Mouse (Mus musculus): ENCODE data around the gene Prkacb. TPM values are rescaled to one million over a fixed set of nuclear protein-coding genes. Genes with fewer than 3 reads are reported as not detected.
A peak's percentile ranks its signal among the peaks of the same experiment; 100 is the strongest.

Prkacb gene
- total RNA-seq, 2 experiments from 2014 or later, result 93.2 to 107 TPM

DNA sequence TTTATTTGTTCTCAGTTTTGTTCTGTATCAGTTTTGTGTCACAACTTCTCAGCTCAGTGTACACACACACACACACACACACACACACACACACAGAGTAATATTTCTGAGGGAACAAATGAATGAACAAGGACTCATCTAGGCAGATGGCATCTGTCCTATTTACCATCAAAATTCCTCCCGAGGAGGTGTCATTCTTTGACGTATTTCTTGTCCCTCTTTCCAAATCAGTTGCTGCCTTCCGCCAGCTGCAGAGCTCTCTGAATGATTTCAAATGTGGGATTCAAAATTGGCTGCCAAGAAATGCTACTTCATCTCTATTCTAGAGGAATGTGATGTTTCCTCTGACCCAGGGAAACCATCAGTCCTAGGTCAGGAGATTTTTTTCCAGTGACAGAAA, 89.8 kb downstream of the Prkacb start:
- DNase-seq, result no peak

DNA sequence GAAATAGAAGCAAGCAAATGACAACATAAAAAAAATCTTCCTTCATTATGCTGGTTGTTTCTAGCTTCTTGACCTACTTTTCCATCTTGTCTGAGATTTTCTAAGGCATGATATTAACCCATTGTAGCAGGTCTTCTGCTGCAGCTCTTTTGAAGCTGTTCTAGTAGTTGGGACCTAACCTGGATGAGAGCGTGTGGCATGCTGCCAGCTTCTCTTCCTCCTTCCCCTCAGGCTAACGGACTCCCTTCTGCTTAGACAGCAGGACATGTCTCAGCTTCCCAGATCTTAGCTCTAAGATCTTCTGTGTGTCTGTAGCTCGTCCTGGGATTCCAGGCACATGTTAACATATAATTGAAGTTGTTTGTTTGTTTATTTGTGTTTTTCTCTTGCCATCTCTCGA, 93.1 kb downstream of the Prkacb start:
- no peak for DNase-seq

DNA sequence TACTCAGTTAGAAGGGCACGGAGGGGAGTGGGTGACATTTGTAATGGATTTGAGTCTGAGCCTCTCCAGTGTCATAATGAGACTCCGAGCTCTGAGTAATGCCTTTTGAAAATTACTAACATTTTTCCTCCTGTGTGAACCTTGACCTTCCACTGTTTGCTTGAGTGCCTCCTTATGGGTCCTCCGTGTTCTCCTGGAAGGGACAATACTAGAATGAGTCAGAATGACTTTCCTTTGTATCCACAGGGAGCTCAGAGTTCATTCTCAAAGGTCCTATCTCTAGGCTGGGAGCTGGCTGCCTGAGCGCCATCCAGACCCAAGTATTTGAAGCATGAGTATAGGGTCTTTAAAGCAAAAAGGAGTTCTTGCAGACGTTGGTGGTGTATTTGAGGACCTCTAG, 94.5 kb downstream of the Prkacb start:
- no peak for DNase-seq

GRCm38 (mm10) chr3:146712305-146712704, 100.5 kb downstream of the Prkacb start:
- no peak for DNase-seq

- no peak for DNase-seq
Measured at GRCm38 (mm10) chr3:146711559-146711958, 101.2 kb downstream of the Prkacb start.

GRCm38 (mm10) chr3:146711084-146711483, 101.7 kb downstream of the Prkacb start:
- DNase-seq, result no peak

DNA sequence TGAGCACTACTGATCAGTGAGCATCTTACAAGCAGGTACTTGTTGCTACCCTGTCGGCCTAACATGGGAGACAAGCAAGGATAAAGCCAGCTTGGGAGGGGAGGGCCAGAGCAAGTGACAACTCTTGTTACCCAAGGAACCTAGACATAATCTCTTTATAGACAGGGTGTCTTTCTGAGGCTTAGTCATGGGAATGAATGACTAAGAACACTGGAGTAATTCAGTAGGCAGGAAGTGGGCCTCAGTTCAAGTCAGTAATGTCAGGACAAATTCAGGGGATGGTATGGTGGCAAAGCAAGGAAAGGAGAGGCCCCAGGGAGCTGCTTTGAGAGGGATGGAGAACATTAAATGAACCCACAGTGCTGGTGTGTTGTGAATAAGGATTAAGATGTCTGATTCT, 103.7 kb downstream of the Prkacb start:
- DNase-seq, result no peak

DNA sequence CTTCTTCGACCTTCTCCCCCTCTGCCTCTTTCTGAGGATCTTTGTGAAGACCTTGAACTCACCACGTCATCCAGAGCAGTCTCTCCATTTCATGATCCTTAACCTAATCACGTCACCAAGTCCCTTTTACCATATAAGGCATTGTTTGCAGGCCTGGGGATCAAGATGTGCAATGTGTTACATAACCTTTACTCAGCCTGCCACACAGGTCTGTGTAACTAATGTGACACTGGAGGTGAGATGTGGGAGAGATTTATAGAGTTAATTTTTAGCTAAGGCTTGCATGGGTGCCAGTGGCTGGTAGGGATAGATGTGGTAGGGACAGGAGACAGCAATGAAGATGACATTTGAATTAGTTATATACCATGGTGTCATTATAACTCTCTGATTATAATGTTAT, 104.4 kb downstream of the Prkacb start:
- DNase-seq, result no peak

DNA sequence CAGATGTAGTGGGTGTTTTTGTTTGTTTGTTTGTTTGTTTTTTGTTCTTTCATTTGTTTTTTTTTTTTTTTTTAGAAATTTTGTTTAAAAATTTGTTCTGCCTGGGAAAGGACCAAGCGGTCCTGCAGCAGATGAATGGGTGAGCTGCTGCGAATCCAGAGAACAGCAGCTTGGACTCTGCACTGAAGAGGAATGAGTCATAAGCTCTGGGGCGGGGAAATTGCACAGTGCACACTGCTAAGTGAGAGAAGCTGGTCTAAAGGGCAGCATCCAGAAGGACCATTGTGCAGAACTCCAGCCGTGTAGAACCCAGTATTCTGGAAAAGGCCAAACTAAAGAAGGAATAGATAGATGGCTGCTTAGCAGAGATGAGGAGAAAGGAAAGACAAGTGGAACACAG, 108.7 kb downstream of the Prkacb start:
- DNase-seq, result no peak

GRCm38 (mm10) chr3:146700051-146700450, 112.7 kb downstream of the Prkacb start:
- no peak for DNase-seq

DNA sequence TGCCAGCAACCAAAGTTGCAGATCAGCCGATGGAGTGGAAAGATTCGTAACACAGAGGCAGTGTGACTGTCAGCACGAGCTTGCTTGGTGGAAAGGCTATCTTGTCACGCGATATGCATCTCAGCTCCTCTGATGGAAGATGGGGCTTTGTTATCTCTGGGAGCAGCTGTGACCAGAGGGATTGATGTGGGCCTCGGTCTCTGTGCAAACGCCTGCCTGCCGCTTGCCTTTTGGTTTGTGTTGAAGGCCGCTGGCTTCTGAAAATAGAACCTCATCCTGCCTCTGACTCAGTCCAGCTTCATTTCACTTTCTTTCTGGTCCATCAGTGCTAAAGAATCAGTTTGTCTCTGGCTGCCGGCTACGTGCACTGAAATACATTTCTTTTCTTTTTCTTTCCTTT, 113.8 kb downstream of the Prkacb start:
- peak; percentile 54 for DNase-seq

GRCm38 (mm10) chr3:146692547-146692946, 120.2 kb downstream of the Prkacb start:
- DNase-seq, result no peak

DNA sequence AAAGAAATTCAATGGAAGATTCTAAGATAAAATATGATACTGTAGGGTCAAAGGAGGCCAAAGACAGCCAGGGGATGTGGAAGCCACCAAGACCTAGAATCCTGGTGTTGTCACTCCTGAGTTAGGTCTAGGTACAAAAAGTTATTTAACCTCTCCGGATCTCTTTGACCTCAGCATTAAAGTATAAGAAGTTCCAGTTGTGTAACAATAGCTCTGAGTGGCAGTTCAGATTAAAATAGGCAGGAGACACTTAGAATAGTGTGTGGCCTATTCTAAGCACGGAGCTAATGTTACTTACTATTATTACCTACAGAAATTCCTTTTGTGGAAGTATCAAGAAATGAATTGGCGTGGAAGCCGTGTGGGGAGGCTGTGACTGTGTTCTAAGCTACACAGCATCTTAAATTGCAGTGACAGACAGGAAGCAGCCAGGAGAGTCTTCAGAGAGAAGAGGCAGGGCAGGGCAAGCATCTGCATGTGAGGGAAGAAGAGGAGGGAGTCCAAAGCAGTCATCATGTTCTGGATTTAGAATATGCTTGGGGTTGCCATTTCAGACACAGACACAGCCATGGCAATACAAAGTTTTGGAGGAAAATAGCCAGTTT, 125.6 kb downstream of the Prkacb start:
- DNase-seq, result no peak

DNA sequence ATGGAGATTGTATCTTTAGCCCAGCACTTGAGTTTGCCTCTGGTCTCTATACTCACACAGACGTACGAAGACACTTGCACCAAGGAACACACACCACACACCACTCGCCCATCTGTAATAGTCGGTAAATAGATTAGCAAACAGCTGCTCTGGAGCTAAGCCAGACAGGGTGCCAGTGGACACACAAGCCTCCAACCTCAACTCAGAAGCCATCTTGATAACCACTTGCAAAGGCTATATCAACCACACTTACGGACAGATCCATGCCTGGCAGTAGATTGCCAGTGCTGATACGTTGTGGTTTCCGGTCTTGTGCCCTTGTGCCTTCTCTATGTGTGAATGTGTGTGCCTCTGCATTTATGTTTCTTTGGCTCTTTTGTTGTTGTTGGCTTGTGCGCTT, 126.4 kb downstream of the Prkacb start:
- no peak for DNase-seq

DNA sequence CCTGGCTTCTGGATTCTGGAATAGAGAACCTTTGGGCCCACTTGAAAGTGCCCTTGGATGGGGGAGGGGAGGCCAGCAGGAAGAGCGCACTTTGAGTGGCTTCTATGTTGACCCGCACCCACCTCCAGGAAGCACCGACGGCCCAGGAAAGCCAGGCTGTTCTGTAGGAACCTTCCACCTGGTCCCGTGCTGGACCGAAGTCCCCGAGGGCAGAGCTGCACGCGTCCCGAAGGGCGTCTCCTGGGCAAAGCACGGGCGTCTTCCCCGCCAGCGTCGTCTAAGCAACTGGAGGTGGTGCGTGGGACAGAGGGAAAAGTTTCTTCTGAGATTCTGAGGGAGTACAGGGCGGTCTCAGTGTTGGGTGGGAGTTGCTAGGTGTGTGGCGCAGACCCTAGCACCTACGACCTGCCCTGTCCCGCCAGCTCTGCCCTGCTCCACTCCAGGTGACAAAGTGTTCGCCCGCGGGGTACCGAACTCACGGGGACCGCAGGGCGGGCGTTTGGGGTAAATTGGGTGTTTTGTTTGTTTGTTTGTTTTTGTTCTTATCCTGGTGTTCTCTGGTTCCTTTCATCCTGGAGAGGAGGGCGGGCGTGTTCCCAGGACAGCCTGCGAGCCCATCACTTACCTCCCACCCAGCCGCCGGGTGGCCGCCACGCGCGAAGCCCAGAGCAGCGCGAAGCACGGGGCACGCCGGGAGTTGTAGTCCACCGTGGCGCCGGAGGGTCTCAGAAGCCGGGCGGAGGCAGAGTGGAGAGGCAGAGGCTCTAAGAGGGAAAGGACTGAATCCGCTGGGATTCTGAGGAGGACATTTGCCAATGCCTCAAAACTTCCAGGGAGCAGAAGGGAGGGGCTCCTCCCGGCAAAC, 127.7 kb downstream of the Prkacb start, which contains the start of gene Samd13:
Gene Samd13 (minus strand): TSS at position 782 of the 865 bp plus-strand sequence.
- peak; percentile 71 for DNase-seq

DNA sequence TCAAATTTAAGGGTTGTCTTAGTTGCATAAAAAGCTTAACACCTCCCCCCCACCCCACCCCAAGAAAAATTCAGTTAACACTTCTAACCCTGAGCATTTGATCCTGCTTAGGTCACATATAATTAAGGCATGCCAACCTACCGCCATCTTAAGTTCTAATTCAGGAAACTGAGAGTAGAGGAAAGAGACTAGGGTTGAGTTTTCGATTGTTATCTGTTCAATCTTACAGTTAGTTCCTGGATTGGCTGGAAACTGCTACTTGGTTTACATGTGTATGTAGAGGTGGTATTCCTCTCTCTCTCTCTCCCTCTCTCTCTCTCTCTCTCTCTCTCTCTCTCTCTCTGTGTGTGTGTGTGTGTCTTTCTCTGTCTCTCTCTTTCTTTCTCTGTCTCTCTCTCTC, 129.7 kb downstream of the Prkacb start:
- no peak for DNase-seq

- DNase-seq, result peak; percentile 75
Measured at GRCm38 (mm10) chr3:146682140-146682651, 130.6 kb downstream of the Prkacb start.

DNA sequence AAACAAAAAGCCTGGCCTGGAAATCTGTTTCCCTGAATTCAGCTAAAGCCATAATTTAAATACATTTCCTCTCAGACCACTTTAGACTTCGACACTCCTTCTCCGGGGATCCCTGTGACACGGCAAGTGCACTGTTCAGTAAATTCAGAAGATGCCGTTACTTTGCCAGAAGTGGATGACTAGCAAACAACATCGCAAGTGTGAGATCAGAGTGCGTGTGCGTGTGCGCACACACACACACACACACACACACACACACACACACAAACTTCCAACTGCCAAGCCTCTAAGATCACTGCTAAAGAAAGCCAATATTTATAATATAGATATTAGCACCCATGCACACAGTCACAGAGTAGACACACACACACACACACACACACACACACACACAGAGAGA, 131.1 kb downstream of the Prkacb start:
- no peak for DNase-seq

GRCm38 (mm10) chr3:146680625-146681024, 132.2 kb downstream of the Prkacb start:
- no peak for DNase-seq

DNA sequence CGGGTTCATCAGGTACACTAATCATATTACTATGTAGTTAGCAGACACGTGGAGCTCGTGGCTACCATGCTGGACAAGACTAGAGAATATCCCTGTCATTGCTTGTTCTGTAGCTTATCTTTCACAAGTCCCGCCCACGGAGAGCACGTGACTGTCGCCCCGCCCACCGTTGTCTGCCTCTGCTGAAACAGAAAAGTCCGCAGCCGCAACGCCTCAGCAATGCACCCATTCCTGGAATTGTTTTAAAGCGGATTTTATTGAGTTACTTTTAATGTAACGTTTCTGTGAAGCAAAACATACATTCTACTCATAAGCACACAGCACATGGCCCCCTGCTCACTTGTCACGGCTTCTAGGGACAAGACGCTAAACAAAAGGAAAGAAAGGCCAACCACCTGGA, 133.1 kb downstream of the Prkacb start:
- DNase-seq, result no peak
